In genomic region chr6:51582051-51582450, GRCm38 (mm10) we compare ENCODE assay signal across 18 mouse cellular contexts.
"Had no signal": no experiment of that assay in that cellular context is flagged by ENCODE, and none has a peak within 500 bp of the region (broad histone marks: within the 10 kb centered on the region; RNA-seq: fewer than 3 reads in every experiment).

No protein-coding gene starts in this region.

- H3K4me2 ChIP-seq: limb, embryonic 12.5 days; limb, embryonic 15.5 days; liver, embryonic 11.5 days; lung, embryonic 14.5 days; midbrain, embryonic 12.5 days; neural tube, embryonic 13.5 days; stomach, embryonic 15.5 days had no signal

- H3K9ac ChIP-seq: limb, embryonic 12.5 days; limb, embryonic 15.5 days; liver, embryonic 14.5 days; liver, postnatal 0 days; lung, embryonic 14.5 days; midbrain, embryonic 12.5 days; neural tube, embryonic 13.5 days; stomach, embryonic 15.5 days had no signal

- ATAC-seq: liver, postnatal 0 days; lung, postnatal 0 days had no signal

- H3K36me3 ChIP-seq: limb, embryonic 15.5 days; neural tube, embryonic 13.5 days; stomach, embryonic 15.5 days had no signal

- H3K27me3 ChIP-seq: limb, embryonic 12.5 days; limb, embryonic 15.5 days; midbrain, embryonic 12.5 days; neural tube, embryonic 13.5 days; stomach, embryonic 15.5 days had no signal

- DNase-seq: kidney, adult 9 months; kidney, postnatal 14 days; left cerebral cortex, postnatal 4 days; liver, postnatal 0 days; lung, embryonic 14.5 days; retina, postnatal 1 day; right cerebral cortex, postnatal 25 days; spleen, adult 18-20 months; thymus, postnatal 36 days had no signal

- H3K27ac ChIP-seq: limb, embryonic 12.5 days; limb, embryonic 15.5 days; liver, embryonic 14.5 days; macrophage; midbrain, embryonic 12.5 days; stomach, embryonic 15.5 days had no signal

- H3K4me3 ChIP-seq: limb, embryonic 12.5 days; limb, embryonic 15.5 days; midbrain, embryonic 12.5 days; neural tube, embryonic 13.5 days; stomach, embryonic 15.5 days had no signal

- H3K4me1 ChIP-seq: limb, embryonic 15.5 days; stomach, embryonic 15.5 days had no signal

- H3K9me3 ChIP-seq: limb, embryonic 12.5 days; limb, embryonic 15.5 days; midbrain, embryonic 12.5 days; neural tube, embryonic 13.5 days; stomach, embryonic 15.5 days had no signal
